Mouse (Mus musculus) testis, adult 2 months (tissue): ENCODE results near the gene Rps28.

Experiments used
- CTCF ChIP-seq: fragments of 200-500 bp; IDR thresholded peaks from 2 replicates; pipeline ENCODE4 v1.5.1; 2012; ENCODE audit warnings: low read depth, mild to moderate bottlenecking, inconsistent platforms, low read length, moderate library complexity; ENCODE audit not compliant: control insufficient read depth, insufficient read depth, insufficient replicate concordance
- POLR2A ChIP-seq: fragments of 200-500 bp; IDR thresholded peaks from 2 replicates; pipeline ENCODE4 v1.6.1; 2012; ENCODE audit warnings: low read depth, mild to moderate bottlenecking, inconsistent platforms, low read length, moderate library complexity; ENCODE audit not compliant: control insufficient read depth

GRCm38 (mm10) chr17:33826850-33827249 lies 2.5 kb upstream of the Rps28 start:
- peak; percentile 28; the same call in 1 of the 2 replicates for TF ChIP-seq CTCF
- TF ChIP-seq POLR2A: no peak
